Mouse (Mus musculus) layer of hippocampus, postnatal 10 days (tissue): ENCODE data around the gene Aspm. TPM values are rescaled to one million over a fixed set of nuclear protein-coding genes. Genes with fewer than 3 reads are reported as not detected.

ENCODE experiments used
- DNase-seq, 2 experiments: peaks; one replicate each; pipeline ENCODE4 v3.0.0; 2021; ENCODE audit warnings: low spot score in 2 of 2
- total RNA-seq, 2 experiments: library from RNA; stranded (reverse); gene quantifications; 2 replicates each; pipeline ENCODE4 v1.2.3; 2021

Gene Aspm
- total RNA-seq, 2 experiments from 2014 or later, result 3.1 to 3.2 TPM

DNA sequence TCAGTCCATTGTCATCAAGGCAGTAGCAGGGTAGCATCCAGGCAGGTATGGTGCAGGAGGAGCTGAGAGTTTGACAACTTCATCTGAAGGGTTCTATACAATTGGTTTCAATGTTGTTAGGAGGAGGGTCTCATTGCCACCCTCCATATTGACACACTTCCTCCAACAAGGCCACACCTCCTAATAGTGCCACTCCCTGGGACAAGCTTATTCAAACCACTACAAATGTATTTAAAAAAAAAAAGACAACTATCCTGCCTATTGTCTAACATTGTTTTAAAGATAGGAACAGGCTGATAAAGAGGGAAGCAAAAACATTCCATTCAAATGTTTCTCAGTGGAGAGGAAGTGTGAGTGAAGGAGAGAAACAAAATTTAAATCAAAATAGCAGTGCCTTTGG, 45.2 kb downstream of the Aspm start:
- DNase-seq, result no peak

DNA sequence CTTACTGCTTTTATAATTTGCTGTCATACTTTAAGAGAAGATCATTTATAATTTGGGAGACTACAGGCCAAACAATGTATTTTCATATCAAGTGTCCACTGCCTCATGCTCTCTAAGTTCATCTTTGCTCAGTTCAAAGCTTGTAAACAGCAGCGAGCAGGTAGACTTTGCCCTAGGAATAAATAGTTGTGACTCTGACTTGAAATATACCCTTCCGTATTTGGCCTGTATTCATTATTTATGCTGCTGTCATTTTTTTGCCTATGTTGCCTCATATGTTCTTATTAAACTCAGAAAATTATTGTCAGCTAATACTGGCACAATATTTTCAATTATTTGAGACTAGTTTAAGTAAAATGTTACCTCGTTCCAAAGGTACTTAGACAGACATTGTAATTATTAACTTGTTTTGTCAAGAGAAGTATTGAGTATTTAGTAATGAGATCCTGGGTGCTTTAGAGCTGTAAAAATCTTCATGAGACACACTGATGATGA, 46.7 kb downstream of the Aspm start, which contains the start of gene F13b:
Gene F13b, plus strand, starts transcription at position 445 of the 495 bp plus-strand sequence.
- DNase-seq, result no peak

DNA sequence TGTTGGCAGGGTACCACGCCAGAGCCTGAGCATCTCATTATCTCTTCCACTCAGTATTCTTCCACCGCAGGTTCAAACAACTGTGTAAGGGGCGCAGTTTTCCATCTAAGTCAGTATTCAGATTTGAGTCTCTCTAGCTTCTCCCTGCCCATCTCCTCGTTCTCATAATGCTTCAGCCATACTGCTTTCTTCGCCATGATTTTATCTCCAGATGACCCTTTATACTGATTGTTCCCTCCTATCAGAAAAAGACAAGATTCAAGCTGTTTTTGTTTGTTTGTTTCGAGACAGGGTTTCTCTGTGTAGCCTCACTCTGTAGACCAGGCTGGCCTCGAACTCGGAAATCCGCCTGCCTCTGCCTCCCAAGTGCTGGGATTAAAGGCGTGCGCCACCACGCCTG, 60.0 kb downstream of the Aspm start:
- DNase-seq, result no peak

Other genes with a start within 250 kb of the Aspm start
- 1 to 10 TPM in 1 of 2 experiments, under 1 TPM in 1; 0.89 to 1.1 TPM for gene Crb1, start 77.7 kb upstream of the Aspm start, total RNA-seq
- 10 to 100 TPM; 33.1 to 37.2 TPM for gene Zbtb41, start 32.5 kb upstream of the Aspm start, total RNA-seq
- gene F13b, start 46.9 kb downstream of the Aspm start, total RNA-seq, result not detected
- gene Cfhr1, start 105.5 kb downstream of the Aspm start, total RNA-seq, result not detected